Mouse (Mus musculus): ENCODE data around the gene Samd7. TPM values are rescaled to one million over a fixed set of nuclear protein-coding genes. Genes with fewer than 3 reads are reported as not detected.

Gene Samd7
- total RNA-seq, 2 experiments from 2014 or later = not detected

- Histone ChIP-seq H3K27ac (no peak overlapping the region), H3K4me3 (no peak overlapping the region)
- TF ChIP-seq CTCF (IDR thresholded peaks at IDR 0.05) = no peak
- intact Hi-C loops (cut with DNase I) = no loop called here
- DNase-seq = no peak
Measured at GRCm38 (mm10) chr3:30767271-30767670, 21.2 kb downstream of the Samd7 start.

GRCm38 (mm10) chr3:30769755-30770515 is 23.8 kb downstream of the Samd7 start:
- no peak overlapping the region for H3K27ac ChIP-seq
- TF ChIP-seq CTCF (IDR thresholded peaks at IDR 0.05) = no peak
- DNase-seq = peak; percentile 21
- intact Hi-C loops (cut with DNase I) = no loop called here
- H3K4me3 ChIP-seq = no peak overlapping the region

DNA sequence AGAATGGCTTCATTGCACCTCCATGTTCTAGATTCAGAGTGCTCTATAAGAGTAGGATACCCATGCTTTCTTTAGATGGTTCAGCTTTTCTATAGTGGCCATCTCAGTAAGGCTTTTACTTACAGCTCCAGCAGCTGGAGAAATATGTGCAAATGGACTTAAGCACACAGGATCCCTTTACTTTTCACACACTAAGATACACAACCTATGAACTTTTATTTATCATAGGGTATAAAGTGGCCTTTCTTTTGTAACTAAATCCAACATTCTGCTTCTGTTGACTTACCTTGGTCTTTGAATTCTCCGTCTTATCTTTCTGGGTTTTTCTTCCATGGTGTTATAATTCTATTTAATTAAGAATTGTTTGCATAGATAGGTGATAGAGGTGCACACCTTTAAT is 25.5 kb downstream of the Samd7 start:
- no peak for DNase-seq
- no peak overlapping the region for H3K27ac ChIP-seq
- TF ChIP-seq CTCF (IDR thresholded peaks at IDR 0.05) = no peak
- H3K4me3 ChIP-seq = no peak overlapping the region
- intact Hi-C loops (cut with DNase I) = no loop called here

DNA sequence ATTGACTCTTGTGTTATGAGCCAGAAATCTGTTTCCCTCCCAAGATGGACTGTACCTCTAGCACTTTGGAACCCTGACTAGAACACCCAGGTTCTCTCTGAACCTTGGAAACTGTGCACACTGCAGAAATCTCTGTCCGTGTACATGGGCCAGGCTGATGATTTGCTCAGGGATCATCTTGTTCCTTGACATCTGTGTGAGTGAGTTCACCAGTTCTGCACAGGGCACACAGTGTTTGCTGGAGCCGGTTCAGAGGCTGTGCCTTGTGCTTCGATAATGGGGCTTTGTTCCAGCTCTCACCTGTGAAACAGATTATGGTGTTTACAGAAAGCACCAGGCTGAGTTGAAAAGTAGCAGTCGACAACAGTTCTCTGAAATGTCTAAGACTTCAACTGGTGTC is 26.5 kb downstream of the Samd7 start:
- Histone ChIP-seq H3K4me3 (no peak overlapping the region), H3K27ac (no peak overlapping the region)
- no peak for TF ChIP-seq CTCF (IDR thresholded peaks at IDR 0.05)
- no peak for DNase-seq
- intact Hi-C loops (cut with DNase I) = no loop called here

DNA sequence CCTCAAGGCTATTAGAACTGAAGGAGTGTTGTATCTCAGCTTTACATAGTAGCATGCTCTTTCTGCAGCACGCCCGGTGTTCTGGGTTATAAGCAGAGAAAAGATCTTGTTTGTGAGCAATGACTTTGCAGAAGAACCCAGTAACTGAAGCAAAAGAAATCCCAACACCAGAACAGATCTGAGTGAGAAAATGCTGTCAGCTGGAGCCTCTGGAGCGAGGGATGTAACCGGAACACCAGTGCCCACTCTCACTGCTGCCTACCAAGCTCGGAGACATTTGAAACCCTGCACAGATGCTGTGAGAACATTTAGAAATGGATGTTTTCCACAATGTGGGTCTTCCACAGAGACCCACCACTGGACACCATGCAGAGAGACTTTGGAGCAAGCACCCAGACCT is 28.6 kb downstream of the Samd7 start:
- intact Hi-C loops (cut with DNase I) = no loop called here
- no peak for TF ChIP-seq CTCF (IDR thresholded peaks at IDR 0.05)
- no peak overlapping the region for H3K4me3 ChIP-seq
- H3K27ac ChIP-seq = no peak overlapping the region
- no peak for DNase-seq

DNA sequence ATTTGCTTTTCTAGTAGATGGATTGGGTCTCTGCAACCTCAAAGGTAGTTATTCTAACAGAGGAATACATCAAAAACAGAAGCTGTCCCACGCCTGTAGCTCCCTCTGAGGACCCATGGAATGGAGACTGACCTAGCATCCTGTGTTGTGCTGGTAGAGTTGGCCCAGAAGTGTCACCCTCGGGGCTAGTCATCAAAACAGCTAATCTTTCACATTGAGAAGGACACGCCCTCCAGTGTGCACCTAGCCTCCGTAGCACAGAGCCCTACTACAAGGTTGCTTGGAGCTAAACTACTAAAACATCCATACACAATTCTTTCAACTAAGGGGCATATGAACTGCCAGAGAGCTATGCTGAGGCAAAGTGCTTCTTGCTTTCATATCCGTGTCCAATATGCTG is 31.9 kb downstream of the Samd7 start:
- no peak overlapping the region for H3K4me3 ChIP-seq
- intact Hi-C loops (cut with DNase I) = no loop called here
- DNase-seq = no peak
- H3K27ac ChIP-seq = no peak overlapping the region
- TF ChIP-seq CTCF (IDR thresholded peaks at IDR 0.05) = no peak

DNA sequence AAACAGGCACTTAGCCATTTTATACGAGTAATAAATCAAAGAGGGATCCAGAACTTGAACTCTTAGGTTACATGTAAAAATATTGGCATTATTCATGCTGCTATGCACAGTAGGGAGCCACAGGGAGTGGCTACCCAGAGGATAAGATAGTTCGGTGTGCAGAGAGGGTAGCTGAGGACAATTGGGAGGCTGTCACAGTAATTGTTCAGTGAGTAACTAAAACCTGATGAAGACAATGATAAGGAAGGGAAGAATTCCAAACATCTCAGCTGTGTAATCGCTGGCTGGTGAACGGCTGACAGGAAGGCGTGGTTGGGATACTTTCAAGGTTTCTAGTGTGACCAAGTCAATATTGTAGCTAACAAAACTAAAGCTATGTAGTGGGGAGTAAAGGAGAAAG is 42.4 kb downstream of the Samd7 start:
- no peak for TF ChIP-seq CTCF (IDR thresholded peaks at IDR 0.05)
- no peak for DNase-seq
- intact Hi-C loops (cut with DNase I) = no loop called here
- no peak overlapping the region for H3K4me3 ChIP-seq
- H3K27ac ChIP-seq = no peak overlapping the region

DNA sequence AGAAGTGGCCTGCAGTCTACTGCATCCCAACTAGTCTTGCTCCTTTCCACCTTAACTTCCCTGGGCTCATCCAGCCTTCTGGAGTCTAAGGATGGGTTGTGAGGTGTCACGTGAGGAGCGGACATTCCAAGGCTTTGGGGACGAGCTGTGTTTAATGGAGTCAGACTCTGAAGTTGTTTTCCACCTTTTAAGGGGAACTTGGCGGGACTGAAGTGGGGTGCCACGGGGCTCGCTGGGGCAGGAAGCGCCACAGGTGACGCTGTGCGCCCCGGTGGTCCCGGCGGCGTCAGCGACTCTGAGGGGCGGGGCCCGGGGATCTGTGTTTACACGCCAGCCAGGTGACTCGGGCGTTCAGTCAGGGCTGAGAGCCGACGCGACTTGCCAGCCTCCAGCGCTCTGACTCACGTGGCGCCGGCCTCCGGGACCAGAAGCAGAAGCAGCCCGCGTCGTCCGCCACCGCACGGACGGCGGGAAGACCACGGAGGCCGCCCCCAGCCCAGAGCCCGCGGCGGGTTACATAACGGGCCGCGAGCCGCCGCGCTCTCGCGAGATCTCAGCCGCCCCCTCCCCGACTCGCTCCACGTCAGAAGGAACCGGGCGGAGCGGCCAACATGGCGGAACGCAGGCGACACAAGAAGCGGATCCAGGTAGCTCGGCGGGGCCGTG is 46.8 kb downstream of the Samd7 start, which contains the start of gene Sec62:
Sec62 (plus strand) TSS at position 139 of the 666 bp plus-strand sequence.
- no peak for TF ChIP-seq CTCF (IDR thresholded peaks at IDR 0.05)
- Histone ChIP-seq H3K27ac (peak within 1 kb of the TSS; percentile 100), H3K4me3 (peak within 1 kb of the TSS; percentile 81)
- intact Hi-C loops (cut with DNase I) = loop anchor here (2.0 to 10.0 kb wide), 6 partner anchors 56 to 322 kb away; partner anchors contain the start of gene Mynn
- peak; percentile 96 for DNase-seq

GRCm38 (mm10) chr3:30793403-30794221 is 47.5 kb downstream of the Samd7 start:
- intact Hi-C loops (cut with DNase I) = loop anchor here (2.0 to 10.0 kb wide), 6 partner anchors 57 to 321 kb away; partner anchors contain the start of gene Mynn
- peak overlapping the region; percentile 81 for H3K4me3 ChIP-seq
- TF ChIP-seq CTCF (IDR thresholded peaks at IDR 0.05) = no peak
- H3K27ac ChIP-seq = peak overlapping the region; percentile 100
- DNase-seq = peak; percentile 72

DNA sequence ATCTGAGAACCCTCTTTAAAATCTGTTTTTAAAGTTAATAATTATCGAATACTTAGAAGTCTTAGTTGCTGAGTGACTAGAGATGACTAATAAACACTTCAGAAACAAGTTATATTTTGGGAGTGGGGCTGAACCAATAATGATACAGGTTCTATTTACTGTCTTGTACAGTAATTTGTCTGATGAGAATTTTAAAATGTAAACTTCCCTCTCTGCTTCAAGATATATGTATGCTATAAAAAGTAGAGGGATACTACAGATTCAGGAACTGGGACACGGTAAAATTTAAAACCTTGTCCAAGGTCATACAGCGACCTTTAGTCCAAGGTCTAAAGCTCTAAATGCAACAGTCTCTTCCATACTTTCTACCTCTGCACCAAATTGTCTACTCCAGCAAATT is 56.1 kb downstream of the Samd7 start:
- H3K27ac ChIP-seq = no peak overlapping the region
- intact Hi-C loops (cut with DNase I) = no loop called here
- TF ChIP-seq CTCF (IDR thresholded peaks at IDR 0.05) = no peak
- H3K4me3 ChIP-seq = no peak overlapping the region
- no peak for DNase-seq

DNA sequence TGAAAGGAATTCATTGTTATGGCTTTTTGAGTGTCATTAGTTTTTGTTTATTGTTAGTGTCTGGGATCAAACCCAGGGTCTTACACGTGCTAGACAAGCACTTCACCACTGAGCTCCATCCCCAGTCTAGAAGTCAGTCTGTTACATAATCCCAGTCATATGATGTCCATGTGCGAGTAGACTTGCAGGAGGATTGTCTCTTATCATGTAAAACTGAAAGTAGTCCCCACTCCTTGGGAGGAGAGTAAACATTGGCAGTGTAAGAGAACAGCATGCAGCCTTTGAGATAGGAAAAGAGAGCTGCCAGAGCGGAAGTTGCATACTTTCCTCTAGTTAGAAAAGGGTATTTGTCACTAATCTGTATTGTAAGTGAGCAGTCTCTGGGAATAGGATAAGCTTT is 66.8 kb downstream of the Samd7 start:
- DNase-seq = no peak
- no peak overlapping the region for H3K4me3 ChIP-seq
- intact Hi-C loops (cut with DNase I) = no loop called here
- H3K27ac ChIP-seq = no peak overlapping the region
- no peak for TF ChIP-seq CTCF (IDR thresholded peaks at IDR 0.05)

Other genes starting within 250 kb of the Samd7 start
- 1 to 10 TPM; 5.8 to 6.9 TPM for gene Mecom, start 198.3 kb upstream of the Samd7 start, total RNA-seq (2021)
- not detected for gene Actrt3, start 146.4 kb upstream of the Samd7 start, total RNA-seq (2021)
- 10 to 100 TPM; 12.8 to 12.9 TPM for gene Mynn, start 144.2 kb upstream of the Samd7 start, total RNA-seq (2021)
- not detected for gene Lrriq4, start 101.8 kb upstream of the Samd7 start, total RNA-seq (2021)
- gene Lrrc34, start 98.4 kb upstream of the Samd7 start, total RNA-seq (2021) = not detected
- not detected for gene Lrrc31, start 46.5 kb upstream of the Samd7 start, total RNA-seq (2021)
- 10 to 100 TPM; 32.2 to 33.7 TPM for gene Sec62, start 46.6 kb downstream of the Samd7 start, total RNA-seq (2021)
- under 1 TPM; 0.22 to 0.33 TPM for gene Gpr160, start 109.7 kb downstream of the Samd7 start, total RNA-seq (2021)
- gene Phc3, start 223.1 kb downstream of the Samd7 start, total RNA-seq (2021) = 10 to 100 TPM; 12.7 to 13.9 TPM
- 1 to 10 TPM; 4.3 to 6.3 TPM for gene Prkci, start 249.5 kb downstream of the Samd7 start, total RNA-seq (2021)

All from gastrocnemius, adult 2 months (tissue).